Mouse (Mus musculus) hindbrain, embryonic 14.5 days (tissue): Measurements from ENCODE around the gene C1qtnf1. TPM values are rescaled to one million over a fixed set of nuclear protein-coding genes. Genes with fewer than 3 reads are reported as not detected.

Experiments used
- ATAC-seq: fragments of 200-750 bp; cut with Nextera tagmentation; 2 replicates; pipeline ENCODE4 v1.8.0; 2017; ENCODE audit warnings: moderate number of reproducible peaks, mild to moderate bottlenecking, moderate TSS enrichment, moderate library complexity; ENCODE audit not compliant: low FRiP score
- DNase-seq: peaks from one replicate; pipeline ENCODE4 v3.0.0-alpha.2; 2015; ENCODE audit warnings: low spot score
- H3K27ac ChIP-seq: fragments of 300-500 bp; sonication (generic); 2 replicates; pipeline ENCODE4 v1.5.1; 2014; ENCODE audit warnings: mild to moderate bottlenecking, moderate library complexity
- H3K27me3 ChIP-seq: fragments of 300-500 bp; sonication (generic); 2 replicates; pipeline ENCODE4 v1.6.1; 2014; ENCODE audit warnings: mild to moderate bottlenecking, low read length, mixed read lengths; ENCODE audit not compliant: control insufficient read depth, insufficient read depth
- H3K36me3 ChIP-seq: fragments of 300-500 bp; sonication (generic); replicated peaks from 2 replicates; pipeline ENCODE4 v1.6.1; 2014; ENCODE audit not compliant: control insufficient read depth, insufficient read depth
- H3K4me1 ChIP-seq: fragments of 300-500 bp; sonication (generic); replicated peaks from 2 replicates; pipeline ENCODE4 v1.6.1; 2014; ENCODE audit warnings: antibody characterized with exemption, low read length, mixed read lengths; ENCODE audit not compliant: control insufficient read depth, insufficient read depth
- H3K4me2 ChIP-seq: fragments of 300-500 bp; sonication (generic); replicated peaks from 2 replicates; pipeline ENCODE4 v1.6.1; 2014; ENCODE audit warnings: mild to moderate bottlenecking, moderate library complexity
- H3K4me3 ChIP-seq: fragments of 300-500 bp; sonication (generic); replicated peaks from 2 replicates; pipeline ENCODE4 v1.5.1; 2014; ENCODE audit warnings: mild to moderate bottlenecking, low read length
- H3K9ac ChIP-seq: fragments of 300-500 bp; sonication (generic); 2 replicates; pipeline ENCODE4 v1.6.1; 2014
- H3K9me3 ChIP-seq: fragments of 300-500 bp; sonication (generic); 2 replicates; pipeline ENCODE4 v1.6.1; 2016; ENCODE audit warnings: low read length; ENCODE audit not compliant: control insufficient read depth
- WGBS: fragments of 180-500 bp; shearing (Covaris S2); extraction: QIAGEN DNeasy Blood & Tissue Kit; methylation state at CpG from one replicate; pipeline ENCODE4 v1.1.7; 2014; 5-methylcytosine and 5-hydroxymethylcytosine counted together
- polyA plus RNA-seq: library from polyadenylated mRNA; unstranded; fragments of >200 nt; fragmentation: Nextera tagmentation; extraction: Ambion mirVana; gene quantifications from 2 replicates; pipeline ENCODE4 v1.2.1, GENCODE M21; 2014

Gene C1qtnf1
- polyA plus RNA-seq, 1 experiment from 2014 or later: 5.0 TPM

- no peak overlapping the region for H3K27ac ChIP-seq
- H3K9me3 ChIP-seq: no peaks in the 10 kb centered on the region
- WGBS: 90% methylated on average over 12 of the region's 12 CpGs
- no peaks in the 10 kb centered on the region for H3K4me1 ChIP-seq
- no peak for DNase-seq
- H3K9ac ChIP-seq: no peak overlapping the region
- peaks cover 57% of the 10 kb centered on the region for H3K36me3 ChIP-seq
- ATAC-seq: no peak
- no peak overlapping the region for H3K4me3 ChIP-seq
- no peak overlapping the region for H3K4me2 ChIP-seq
- no peaks in the 10 kb centered on the region for H3K27me3 ChIP-seq
Measured at GRCm38 (mm10) chr11:118409106-118410072, 18.6 kb upstream of the C1qtnf1 start.

GRCm38 (mm10) chr11:118410073-118410444, 17.9 kb upstream of the C1qtnf1 start:
- Histone ChIP-seq H3K4me1 (no peaks in the 10 kb centered on the region), H3K9ac (no peak overlapping the region), H3K36me3 (peaks cover 61% of the 10 kb centered on the region), H3K27ac (no peak overlapping the region), H3K9me3 (no peaks in the 10 kb centered on the region), H3K4me2 (no peak overlapping the region), H3K27me3 (no peaks in the 10 kb centered on the region), H3K4me3 (no peak overlapping the region)
- no peak for ATAC-seq
- WGBS: 97% methylated on average over 1 of the region's 1 CpGs
- no peak for DNase-seq

- ATAC-seq: no peak
- no peak for DNase-seq
- H3K9ac ChIP-seq: no peak overlapping the region
- peaks cover 60% of the 10 kb centered on the region for H3K36me3 ChIP-seq
- whole genome bisulfite sequencing: 94% methylated on average over 10 of the region's 10 CpGs
- no peak overlapping the region for H3K4me3 ChIP-seq
- no peak overlapping the region for H3K27ac ChIP-seq
- no peaks in the 10 kb centered on the region for H3K4me1 ChIP-seq
- H3K4me2 ChIP-seq: no peak overlapping the region
- no peaks in the 10 kb centered on the region for H3K27me3 ChIP-seq
- H3K9me3 ChIP-seq: no peaks in the 10 kb centered on the region
Measured at GRCm38 (mm10) chr11:118410479-118410878, 17.5 kb upstream of the C1qtnf1 start.

GRCm38 (mm10) chr11:118411271-118411670, 16.7 kb upstream of the C1qtnf1 start:
- Histone ChIP-seq H3K4me3 (no peak overlapping the region), H3K27ac (no peak overlapping the region), H3K4me1 (no peaks in the 10 kb centered on the region; the same call in 1 of the 2 replicates), H3K4me2 (no peak overlapping the region), H3K9ac (no peak overlapping the region), H3K27me3 (no peaks in the 10 kb centered on the region), H3K9me3 (no peaks in the 10 kb centered on the region), H3K36me3 (peaks cover 53% of the 10 kb centered on the region)
- DNase-seq (no peak), ATAC-seq (no peak)
- 94% methylated on average over 8 of the region's 8 CpGs for WGBS

- Histone ChIP-seq H3K9me3 (no peaks in the 10 kb centered on the region), H3K27ac (no peak overlapping the region)
- 81% methylated on average over 2 of the region's 2 CpGs for whole genome bisulfite sequencing
Measured at GRCm38 (mm10) chr11:118412601-118413000, 15.4 kb upstream of the C1qtnf1 start.

GRCm38 (mm10) chr11:118413055-118413454, 14.9 kb upstream of the C1qtnf1 start:
- 89% methylated on average over 4 of the region's 4 CpGs for WGBS
- H3K27ac ChIP-seq: no peak overlapping the region
- H3K36me3 ChIP-seq: peaks cover 35% of the 10 kb centered on the region
- no peaks in the 10 kb centered on the region for H3K27me3 ChIP-seq
- no peak overlapping the region for H3K4me3 ChIP-seq
- H3K9me3 ChIP-seq: no peaks in the 10 kb centered on the region
- no peak overlapping the region for H3K9ac ChIP-seq
- no peak overlapping the region for H3K4me2 ChIP-seq
- no peak for DNase-seq
- peaks cover 8% of the 10 kb centered on the region for H3K4me1 ChIP-seq
- no peak for ATAC-seq

More at GRCm38 (mm10) chr11:118412601-118413000, 15.4 kb upstream of the C1qtnf1 start:
- ATAC-seq (no peak), DNase-seq (no peak)
- Histone ChIP-seq H3K36me3 (peaks cover 39% of the 10 kb centered on the region), H3K4me3 (no peak overlapping the region), H3K4me1 (peaks cover 4% of the 10 kb centered on the region; the same call in 1 of the 2 replicates), H3K4me2 (no peak overlapping the region), H3K27me3 (no peaks in the 10 kb centered on the region), H3K9ac (no peak overlapping the region)

GRCm38 (mm10) chr11:118414270-118414669, 13.7 kb upstream of the C1qtnf1 start:
- Histone ChIP-seq H3K4me1 (peaks cover 12% of the 10 kb centered on the region), H3K9ac (no peak overlapping the region), H3K27ac (no peak overlapping the region), H3K4me2 (no peak overlapping the region), H3K36me3 (peaks cover 23% of the 10 kb centered on the region), H3K9me3 (no peaks in the 10 kb centered on the region), H3K4me3 (no peak overlapping the region), H3K27me3 (no peaks in the 10 kb centered on the region)
- no peak for ATAC-seq
- no peak for DNase-seq
- WGBS: 93% methylated on average over 5 of the region's 5 CpGs

GRCm38 (mm10) chr11:118415630-118416029, 12.4 kb upstream of the C1qtnf1 start:
- no peaks in the 10 kb centered on the region for H3K9me3 ChIP-seq
- WGBS: 96% methylated on average over 6 of the region's 6 CpGs
- H3K4me3 ChIP-seq: no peak overlapping the region
- no peak overlapping the region for H3K27ac ChIP-seq
- no peak overlapping the region for H3K9ac ChIP-seq
- H3K27me3 ChIP-seq: no peaks in the 10 kb centered on the region
- no peak for ATAC-seq
- peaks cover 17% of the 10 kb centered on the region for H3K4me1 ChIP-seq
- H3K36me3 ChIP-seq: peaks cover 17% of the 10 kb centered on the region; the same call in 1 of the 2 replicates
- H3K4me2 ChIP-seq: no peak overlapping the region
- DNase-seq: no peak

GRCm38 (mm10) chr11:118416046-118416445, 12.0 kb upstream of the C1qtnf1 start:
- H3K9ac ChIP-seq: no peak overlapping the region
- no peaks in the 10 kb centered on the region for H3K9me3 ChIP-seq
- no peak overlapping the region for H3K27ac ChIP-seq
- no peaks in the 10 kb centered on the region for H3K27me3 ChIP-seq
- 83% methylated on average over 7 of the region's 7 CpGs for WGBS
- ATAC-seq (no peak), DNase-seq (no peak)
- H3K4me3 ChIP-seq: no peak overlapping the region
- peaks cover 12% of the 10 kb centered on the region; the same call in 1 of the 2 replicates for H3K36me3 ChIP-seq
- no peak overlapping the region for H3K4me2 ChIP-seq
- H3K4me1 ChIP-seq: peaks cover 17% of the 10 kb centered on the region
